Mouse (Mus musculus): ENCODE measurements around the gene Tmem50a. TPM values are rescaled to one million over a fixed set of nuclear protein-coding genes. Genes with fewer than 3 reads are reported as not detected.
A peak's percentile ranks its signal among the peaks of the same experiment; 100 is the strongest.
"Not testable (repeated sequence)": the region's sequence is repeated elsewhere in the genome, so short reads cannot be mapped to it uniquely, and the experiment has no call there.

Gene Tmem50a
- polyA plus RNA-seq, 2 experiments from 2014 or later, result 529 to 546 TPM

DNA sequence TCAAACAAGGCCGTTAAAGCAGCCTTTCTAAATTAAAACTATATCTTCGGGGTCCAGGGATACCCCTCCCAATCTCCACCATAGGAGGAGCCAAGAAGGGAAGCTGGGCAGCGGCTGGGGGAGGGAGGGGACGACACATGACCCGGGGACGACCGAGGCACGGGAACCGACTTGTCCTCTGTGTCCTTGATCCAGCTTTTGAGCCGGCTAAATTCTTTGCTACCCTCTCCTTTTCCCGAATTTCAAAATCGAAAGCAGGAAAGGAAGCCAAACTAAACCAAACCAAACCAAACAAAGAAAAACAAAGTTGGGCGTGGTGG, 8.1 kb upstream of the Tmem50a start:
- ATAC-seq, result no peak

DNA sequence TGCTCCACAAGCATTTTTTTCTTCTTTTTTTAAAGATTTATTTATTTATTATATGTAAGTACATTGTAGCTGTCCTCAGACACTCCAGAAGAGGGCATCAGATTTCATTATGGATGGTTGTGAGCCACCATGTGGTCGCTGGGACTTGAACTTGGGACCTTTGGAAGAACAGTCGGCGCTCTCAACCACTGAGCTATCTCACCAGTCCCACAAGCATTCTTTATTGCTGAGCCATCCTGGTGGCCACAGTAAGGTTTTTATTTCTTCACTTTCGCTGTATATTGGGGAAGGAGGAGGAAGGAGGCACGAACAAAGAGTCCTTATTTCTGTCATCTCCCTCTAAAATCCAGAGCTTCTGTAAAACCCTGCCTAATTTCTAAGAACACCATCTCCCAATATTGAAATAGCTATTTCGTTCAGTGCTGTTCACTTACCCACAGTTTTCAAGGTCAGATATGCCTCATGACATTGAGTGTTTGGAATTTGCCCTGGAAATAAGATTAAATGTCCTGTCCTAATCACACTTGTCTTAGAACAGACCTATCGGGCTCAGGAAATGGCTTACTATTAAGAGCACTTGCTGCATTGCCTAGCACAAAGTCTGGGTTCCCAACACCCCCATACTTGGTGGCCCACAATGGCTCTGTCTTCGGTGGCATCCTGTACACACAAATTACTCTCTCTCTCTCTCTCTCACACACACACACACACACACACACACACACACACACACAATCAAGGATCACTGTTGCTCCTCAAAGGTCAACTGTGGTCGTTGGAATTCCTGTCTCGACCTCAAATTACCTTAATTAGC, 7.5 kb upstream of the Tmem50a start:
- no peak for ATAC-seq

DNA sequence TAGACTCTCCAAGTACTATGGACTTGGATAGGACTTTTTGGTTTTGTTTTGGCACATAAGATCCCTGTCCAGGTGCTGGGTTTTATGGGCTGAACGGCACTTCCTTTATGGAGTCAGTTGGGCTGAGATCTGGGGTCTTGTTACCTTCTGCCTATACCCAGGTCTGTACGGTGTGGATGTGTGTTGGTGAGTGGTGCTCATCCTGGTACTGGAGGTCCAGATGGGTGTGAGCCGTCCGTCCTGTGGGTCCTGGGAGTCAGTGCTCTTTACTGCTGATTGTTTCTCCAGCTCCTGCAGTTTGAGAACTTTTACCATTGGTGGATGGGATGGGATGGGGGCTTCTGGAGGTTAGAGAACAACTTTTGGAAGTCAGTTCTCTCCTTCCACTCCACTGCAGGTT, 6.9 kb upstream of the Tmem50a start:
- no peak for ATAC-seq

DNA sequence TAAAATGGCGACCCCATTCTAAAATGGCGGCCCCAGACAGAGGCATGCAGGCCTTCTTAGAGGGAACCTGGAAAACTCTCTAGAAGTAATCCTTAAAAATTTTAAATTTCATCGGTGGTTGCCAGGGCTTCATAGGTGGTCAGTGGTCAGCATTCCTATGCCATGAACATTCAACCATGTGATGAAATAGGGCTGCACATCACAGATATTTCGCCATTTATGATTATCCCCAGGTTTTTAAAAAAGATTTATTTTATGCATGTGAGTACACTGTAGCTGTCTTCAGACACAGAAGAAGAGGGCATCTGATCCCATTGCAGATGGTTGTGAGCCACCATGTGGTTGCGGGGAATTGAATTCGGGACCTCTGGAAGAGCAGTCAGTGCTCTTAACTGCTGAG, 5.8 kb upstream of the Tmem50a start:
- no peak for ATAC-seq

DNA sequence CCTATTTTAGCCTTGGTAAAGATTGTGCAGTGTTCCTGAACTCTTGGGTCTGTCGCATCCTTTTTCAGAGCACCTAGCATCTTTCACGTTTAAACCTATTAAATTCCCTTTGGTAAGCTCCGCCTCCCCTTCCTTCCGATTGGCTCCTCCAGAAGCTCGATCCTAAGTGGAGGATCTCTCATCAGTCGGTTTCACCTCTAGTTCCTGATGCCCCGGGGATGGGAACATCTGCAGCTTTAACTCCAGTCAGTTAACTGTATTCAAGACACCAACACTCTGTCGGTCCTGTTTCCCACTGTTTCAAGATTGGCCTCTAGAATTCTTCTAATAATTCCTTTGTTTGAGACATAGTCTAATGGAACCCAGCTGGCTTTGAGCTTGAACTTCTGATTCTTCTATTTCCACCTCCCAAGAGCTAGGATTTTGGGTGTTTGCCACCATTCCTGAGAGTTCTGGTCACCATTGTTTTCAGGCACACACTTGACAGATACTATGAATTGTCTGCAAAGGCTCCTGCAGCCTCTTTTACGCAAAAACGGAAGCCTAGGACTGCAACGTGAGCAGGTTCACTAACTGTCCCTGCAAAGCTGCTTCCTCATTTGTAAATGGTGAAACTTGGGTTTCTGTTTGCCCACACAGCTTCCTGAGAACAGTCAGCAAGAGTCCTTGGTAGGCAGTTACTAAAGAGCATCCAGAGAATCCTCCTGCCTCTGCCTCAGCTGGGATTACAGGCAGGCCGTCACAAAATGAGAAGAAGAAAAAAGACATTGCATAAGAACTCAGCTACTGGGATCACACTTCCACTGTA, 5.1 kb upstream of the Tmem50a start:
- peak; percentile 15 for ATAC-seq

DNA sequence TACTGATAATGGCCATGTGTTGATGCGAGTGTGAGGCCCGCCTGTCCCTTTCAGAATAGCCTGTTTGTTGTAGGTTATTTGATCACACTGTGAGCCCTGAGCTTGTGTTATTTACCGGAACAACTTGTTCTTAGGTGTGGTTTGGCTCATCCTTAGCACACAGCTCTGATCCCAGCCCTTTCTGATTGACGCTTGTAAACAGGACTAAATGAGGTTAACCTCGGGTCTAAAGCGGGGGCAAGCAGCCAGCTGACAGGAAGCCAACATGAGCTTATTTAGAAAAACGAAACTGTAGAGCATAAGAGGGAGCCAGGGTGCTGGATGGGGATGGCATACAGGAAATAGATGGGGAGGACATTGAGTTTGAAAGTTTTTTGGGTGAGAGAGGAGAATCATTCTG, 3.6 kb upstream of the Tmem50a start:
- peak; percentile 60 for ATAC-seq

DNA sequence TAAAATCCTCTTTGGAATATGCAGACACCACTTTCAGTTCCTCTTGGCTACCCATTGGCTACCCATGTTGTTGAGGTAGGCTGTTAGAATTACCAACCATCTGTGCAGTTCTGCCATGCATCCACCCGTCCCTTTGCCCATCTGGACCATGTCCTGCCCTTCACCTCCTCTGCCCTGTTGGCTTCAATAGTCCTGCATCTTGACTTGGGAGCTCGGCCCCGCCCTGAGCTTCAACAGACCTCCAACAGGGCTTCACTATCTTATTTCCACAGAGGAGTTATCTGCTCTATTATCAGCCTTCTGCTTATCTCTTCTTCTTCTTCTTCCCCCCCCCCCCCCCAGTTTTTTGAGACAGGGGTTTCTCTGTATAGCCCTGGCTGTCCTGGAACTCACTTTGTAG, 2.4 kb upstream of the Tmem50a start:
- ATAC-seq, result no peak

DNA sequence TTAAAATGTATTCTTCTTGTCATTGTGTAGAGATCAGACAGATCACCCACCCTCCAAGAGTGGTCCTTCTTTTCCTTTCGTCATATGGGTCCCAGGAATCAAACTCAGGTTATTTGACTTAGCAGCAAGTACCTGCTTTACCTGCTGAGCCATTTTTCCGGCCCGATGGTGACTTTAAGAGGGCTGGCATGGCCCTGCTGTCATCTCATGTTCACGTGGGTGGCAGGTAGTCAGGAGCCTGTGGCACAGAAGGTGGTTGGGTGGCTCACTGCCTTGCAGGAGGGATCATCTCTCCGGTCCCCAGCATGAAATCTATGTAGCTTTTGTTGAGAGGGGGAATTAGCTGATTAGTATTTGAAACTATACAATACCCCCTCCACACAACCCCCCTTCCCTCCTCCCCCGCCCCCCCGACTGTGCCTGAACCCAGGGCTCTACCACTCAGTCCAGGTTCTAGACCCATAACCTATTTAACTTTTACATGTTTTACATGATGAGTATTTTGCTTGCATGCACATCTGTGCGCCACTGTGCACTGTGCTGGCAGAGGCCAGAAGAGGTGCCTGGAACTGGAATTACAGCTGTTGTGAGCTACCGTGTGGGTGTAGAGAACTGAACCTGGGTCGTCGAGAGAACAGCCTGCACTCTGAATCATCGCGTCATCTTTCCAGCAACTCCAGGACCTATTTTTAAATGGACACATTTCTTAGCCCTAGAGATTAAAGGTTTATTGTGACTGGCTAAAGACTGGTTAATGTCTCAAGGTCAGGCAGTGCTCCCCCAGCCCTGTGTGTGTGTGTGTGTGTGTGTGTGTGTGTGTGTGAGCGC, 613 bp upstream of the Tmem50a start:
- ATAC-seq, result peak; percentile 3

DNA sequence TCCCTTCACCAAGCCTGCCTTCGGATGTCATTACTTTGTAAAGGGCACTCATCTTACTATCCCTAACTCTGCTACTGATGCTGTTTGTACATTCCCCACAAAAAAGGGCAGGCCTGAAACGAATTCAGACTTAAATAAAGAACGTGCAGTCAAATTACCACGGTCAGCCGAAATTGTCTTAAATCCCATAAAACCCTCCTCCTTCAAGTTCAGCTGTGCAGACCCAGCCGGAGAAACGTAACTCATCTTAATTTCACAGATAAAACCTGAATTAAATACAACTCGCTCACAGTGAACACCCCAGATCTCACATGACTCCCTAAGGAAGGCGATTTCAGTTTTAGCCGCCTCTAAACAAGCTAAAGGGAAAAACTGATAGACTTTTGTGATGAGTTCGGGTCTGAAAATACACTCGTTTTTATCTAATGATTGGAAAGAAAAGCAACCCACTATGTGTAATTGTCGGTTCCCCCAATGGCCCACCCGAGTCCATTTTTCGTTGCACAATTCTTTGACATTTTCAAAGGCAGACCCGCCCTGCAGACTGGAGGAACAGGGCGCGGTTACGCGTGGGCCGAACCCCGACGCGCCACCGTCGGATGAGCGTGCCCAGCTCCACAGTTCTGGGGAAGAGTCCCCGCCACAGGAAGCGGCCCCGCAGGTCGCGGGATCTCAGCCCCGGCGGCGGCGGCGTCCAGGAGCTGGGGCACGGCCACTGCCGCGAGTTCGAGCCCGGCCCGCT, 531 bp downstream of the Tmem50a start:
- peak; percentile 59 for ATAC-seq

DNA sequence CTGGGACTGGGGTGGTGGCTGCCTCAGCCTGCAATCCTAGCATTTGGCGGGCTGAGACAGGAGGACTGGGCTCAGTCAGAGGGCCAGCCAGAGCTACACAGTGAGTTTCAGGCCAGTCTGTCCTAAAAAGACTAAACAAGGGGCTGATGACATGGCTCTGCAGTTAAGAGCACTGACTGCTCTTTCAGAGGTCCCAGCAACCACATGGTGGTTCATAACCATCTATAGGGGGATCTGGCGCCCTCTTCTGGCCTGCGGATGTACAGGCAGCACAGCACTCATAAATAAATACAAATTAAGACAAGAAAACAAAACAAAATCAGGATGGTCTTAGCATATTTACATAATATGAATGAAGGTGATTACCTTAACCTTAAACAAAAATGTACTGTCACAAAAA, 1.4 kb downstream of the Tmem50a start:
- ATAC-seq, result no peak

DNA sequence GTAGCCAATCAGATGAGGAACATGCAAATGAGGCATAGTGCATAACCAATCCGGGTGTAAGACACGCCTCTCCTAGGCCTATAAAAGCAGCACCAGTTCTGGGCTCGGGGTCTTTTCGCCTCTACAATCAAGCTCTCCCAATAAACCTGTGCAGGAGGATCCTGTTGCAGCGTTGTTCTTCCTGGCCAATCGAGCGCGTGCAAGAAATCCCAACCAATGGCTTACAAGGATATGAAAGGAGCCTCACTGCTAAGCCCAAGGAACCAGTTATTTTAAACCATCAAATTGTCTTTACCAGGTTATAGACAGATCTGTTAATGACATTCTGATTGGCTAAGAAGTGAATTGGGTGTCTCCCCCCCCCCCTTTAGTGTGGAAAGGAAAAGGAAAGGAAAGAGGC, 3.4 kb downstream of the Tmem50a start:
- not testable (repeated sequence) for ATAC-seq

DNA sequence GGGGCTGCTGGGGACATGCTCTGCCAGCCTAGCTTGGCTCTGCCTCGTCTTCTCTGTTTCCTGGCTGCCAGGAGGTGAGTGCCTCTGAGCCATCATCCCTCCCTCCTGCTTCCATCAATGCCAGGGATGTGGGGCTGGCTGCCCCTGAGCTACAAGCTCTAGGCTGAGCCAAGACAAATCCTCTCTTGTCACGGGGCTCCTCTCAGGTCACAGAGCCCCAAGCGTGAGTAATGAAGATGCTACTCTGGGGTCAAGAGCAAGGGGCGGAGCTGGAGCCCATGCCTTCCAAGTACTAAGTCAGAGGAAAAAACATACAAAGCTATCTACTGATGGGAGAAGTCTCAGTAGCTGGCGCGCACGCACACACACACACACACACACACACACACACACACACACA, 11.8 kb downstream of the Tmem50a start:
- no peak for ATAC-seq

DNA sequence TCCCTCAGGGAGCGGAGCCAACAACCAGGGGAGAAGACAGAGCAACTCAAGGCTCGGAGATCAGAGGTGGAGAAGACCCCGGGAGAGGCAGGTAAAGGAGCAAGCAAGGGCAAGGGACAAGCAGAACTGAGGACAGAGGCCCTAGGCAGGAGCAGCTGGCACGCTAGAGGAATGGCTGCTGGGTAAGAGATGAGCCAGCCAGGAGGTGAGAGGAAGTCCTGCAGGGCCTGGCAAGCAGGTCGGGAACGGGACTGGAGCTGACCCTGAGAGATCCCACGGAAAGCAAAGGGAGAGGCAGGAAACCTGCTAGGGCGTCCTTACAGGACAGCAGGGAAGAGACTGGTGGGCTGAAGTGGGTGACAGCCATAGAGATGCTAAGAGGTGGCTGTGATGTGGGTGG, 13.7 kb downstream of the Tmem50a start:
- ATAC-seq, result no peak

DNA sequence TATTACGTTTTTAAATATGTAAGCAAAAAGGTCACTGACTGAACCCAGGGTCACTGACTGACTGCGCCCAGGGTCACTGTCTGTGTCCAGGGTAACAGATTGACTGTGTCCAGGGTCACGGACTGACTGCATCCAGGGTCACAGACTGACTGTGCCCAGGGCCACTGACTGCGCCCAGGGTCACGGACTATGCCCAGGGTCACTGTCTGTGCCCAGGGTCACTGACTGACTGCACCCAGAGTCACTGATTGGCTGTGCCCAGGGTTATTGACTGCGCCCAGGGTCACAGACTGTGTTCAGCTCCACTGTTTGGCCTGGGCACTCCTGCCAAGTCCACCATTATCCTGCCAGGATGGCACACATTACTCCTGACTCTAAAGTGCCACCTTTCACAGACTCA, 17.6 kb downstream of the Tmem50a start:
- ATAC-seq, result no peak

DNA sequence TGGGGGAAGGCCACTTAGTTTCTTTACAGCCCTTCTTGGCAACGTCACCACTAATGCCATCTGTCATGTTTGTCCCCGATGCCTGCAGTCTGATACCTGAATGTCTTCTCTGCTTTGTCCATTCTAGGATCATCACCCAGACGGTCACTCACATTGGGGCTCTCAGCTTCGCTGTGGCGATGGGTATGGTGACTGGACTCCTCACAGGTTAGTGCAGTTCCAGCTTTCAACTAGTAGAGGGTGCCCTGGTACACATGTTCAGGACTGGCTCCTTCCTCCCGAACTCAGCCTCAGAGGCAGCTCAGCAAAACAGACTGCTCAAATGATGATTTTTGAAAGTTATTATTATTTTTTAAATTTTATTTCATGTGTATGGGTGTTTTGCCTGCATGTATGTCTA, 22.7 kb downstream of the Tmem50a start:
- no peak for ATAC-seq

DNA sequence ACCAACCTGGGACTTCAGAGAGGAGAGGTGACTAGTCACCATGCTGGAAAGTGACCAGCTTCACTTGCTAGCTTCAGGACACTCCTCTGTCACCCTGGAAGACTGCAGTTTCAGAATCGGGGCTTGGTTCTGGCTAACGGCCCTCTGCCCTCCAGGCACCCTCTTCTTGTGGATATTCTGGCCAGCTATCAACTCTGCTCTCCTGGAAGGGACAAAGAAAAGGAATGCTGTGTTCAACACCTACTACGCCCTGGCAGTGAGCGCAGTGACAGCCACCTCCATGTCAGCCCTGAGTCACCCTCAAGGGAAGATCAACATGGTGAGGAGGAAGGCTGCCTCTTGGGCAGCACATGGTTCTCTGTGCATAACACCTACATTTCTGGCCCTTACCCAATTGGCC, 30.5 kb downstream of the Tmem50a start:
- ATAC-seq, result no peak

DNA sequence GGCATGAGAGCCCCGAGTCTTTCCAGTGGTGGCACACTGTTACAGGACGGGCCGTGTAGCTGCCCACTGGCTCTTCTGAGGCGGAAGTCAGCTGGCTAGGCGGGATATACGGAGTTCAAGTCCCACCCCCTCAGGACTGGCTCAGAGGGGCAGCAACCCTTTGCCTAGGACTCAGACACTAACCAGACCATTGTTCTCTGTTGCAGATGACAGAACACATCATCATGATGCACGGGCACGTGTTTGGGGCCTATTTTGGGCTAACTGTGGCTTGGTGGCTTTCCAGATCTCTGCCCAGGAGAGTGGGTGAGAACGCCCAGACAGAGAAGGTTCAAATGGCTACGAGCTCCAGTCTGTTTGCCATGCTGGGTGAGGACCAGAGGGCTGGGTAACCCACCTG, 31.0 kb downstream of the Tmem50a start:
- ATAC-seq, result no peak

DNA sequence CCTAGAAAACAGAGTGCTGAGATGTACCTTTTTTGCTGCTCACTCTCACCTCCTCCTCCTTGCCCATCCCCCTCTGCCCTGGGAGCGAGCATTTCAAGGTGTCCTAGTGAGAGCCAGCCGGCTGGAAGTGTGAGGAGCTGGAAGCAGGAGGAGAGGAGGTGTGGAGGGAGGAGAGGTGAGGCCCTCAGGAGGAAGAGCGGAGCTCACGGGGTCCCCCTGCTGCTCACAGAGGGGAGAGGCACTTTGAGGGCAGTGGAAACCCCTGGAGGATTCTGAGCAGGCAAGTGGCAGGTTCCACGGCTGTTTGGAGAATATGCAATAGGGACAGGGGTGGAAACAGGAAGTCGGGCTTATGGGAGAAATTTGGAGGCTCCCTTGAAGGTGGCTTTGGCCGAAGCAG, 31.6 kb downstream of the Tmem50a start:
- no peak for ATAC-seq

DNA sequence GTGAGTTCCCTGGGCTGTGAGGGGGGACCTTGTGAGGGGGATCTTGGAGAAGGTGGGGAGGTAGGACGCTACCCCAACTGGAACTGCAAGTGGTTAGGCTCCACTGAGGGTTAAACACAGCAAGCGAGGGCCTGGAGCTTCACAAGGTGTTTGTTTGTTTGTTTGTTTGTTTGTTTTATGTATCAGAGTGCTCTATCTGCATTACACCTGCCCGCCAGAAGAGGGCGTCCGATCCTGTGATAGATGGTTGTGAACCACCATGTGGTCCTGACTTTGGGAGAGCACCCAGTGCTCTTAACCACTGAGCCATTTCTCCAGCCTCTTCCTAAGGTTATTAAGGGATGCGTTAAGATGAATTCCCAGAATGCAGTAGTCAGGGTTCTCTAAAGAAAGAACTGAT, 34.8 kb downstream of the Tmem50a start:
- no peak for ATAC-seq

DNA sequence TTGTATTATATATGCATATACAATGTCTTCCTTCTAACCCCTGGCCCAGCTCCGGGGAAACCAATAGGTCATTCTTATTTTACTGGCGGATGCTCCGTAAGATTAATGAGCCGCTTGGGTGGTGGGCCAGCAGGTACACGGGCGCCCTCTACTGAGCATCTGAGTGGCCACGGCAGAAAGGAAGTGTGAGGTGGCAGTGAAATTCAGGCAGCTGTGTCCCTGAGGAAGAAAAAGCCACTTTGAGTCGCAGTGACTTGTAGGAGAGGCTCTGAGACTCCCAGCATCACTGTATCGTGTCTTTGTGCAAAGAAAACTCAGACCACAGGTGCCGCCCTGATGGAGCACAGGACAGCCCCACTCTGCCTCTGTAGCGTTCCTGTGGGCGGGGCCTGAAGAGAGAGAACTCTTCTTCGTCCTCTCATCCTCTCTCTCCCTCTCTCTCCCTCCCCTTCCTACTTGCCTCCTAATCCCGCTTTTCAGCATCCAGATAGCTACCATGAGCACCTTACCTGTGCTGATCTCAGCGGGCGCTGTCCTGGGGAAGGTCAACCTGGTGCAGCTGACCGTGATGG, 35.3 kb downstream of the Tmem50a start:
- peak; percentile 65 for ATAC-seq

DNA sequence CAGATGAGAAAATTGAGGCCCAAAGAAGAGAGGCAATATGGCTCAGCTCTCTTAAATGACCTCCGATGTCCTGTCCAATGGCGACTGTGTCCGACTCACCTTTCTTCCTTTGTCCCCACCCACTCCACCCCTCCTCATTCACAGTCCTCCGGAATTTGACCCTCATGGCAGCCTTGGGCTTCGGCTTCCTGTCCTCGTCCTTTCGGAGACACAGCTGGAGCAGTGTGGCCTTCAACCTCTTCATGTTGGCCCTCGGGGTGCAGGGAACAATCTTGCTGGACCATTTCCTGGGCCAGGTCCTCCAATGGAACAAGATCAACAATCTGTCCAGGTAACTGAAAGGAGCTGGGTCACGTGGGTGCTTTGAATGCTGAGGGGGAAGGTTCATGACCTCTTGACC, 38.7 kb downstream of the Tmem50a start:
- ATAC-seq, result no peak

DNA sequence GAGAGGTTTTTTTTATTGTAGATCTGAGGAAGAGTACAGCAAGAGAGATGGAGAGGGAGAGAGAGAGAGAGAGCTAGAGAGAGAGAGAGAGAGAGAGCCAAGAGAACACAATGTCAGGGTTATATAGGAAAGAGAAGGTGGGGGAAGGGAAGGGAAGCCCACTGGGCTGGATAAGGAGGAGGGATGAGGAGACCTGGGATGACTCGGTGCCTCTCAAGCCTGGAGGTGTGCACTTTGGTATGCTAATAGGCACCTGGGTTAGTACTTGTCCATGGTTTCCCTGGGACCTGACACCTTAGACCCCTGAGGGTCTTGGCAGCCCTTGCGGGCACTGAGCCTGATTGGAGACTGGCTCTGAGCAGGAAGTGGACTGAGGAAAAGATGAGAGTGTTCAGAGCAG, 42.9 kb downstream of the Tmem50a start:
- ATAC-seq, result no peak

All from CD4-positive, CD25-positive, alpha-beta regulatory T cell, adult 4 months (primary cell).